Mouse (Mus musculus) cerebellum, adult 2 months (tissue): ENCODE data around the gene Vtcn1. TPM values are rescaled to one million over a fixed set of nuclear protein-coding genes. Genes with fewer than 3 reads are reported as not detected.

ENCODE experiments used
- DNase-seq, 2 experiments: peaks; one replicate each; pipeline ENCODE4 v3.0.0; 2021
- H3K27ac ChIP-seq: fragments of 200-500 bp; 2 replicates; pipeline ENCODE4 v1.5.1; 2012; ENCODE audit warnings: low read length, control low read depth, inconsistent platforms; ENCODE audit not compliant: insufficient read depth
- H3K27me3 ChIP-seq: fragments of 200-500 bp; 2 replicates; pipeline ENCODE4 v1.6.1; 2012; ENCODE audit warnings: inconsistent platforms, mild to moderate bottlenecking, low read length, moderate library complexity; ENCODE audit not compliant: control insufficient read depth, insufficient read depth
- H3K4me1 ChIP-seq: fragments of 200-500 bp; 2 replicates; pipeline ENCODE4 v1.6.1; 2011; ENCODE audit warnings: low read length; ENCODE audit not compliant: control insufficient read depth, insufficient read depth
- H3K4me3 ChIP-seq: fragments of 200-500 bp; replicated peaks from 2 replicates; pipeline ENCODE3; 2011; ENCODE audit warnings: mild to moderate bottlenecking, low read depth, low read length, control low read depth; ENCODE audit not compliant: insufficient read depth
- CTCF ChIP-seq: fragments of 200-500 bp; IDR thresholded peaks from 2 replicates; pipeline ENCODE4 v1.5.1; 2011; ENCODE audit warnings: low read depth, mild to moderate bottlenecking, control low read depth, low read length, moderate library complexity, borderline replicate concordance; ENCODE audit not compliant: insufficient read depth
- POLR2A ChIP-seq: fragments of 200-500 bp; IDR thresholded peaks from 2 replicates; pipeline ENCODE4 v1.6.1; 2011; ENCODE audit warnings: low read length, control low read depth, borderline replicate concordance; ENCODE audit not compliant: insufficient read depth
- WGBS: fragments of 180-500 bp; shearing (Covaris S2); methylation state at CpG from one replicate; pipeline ENCODE4 v1.1.7; 2018; 5-methylcytosine and 5-hydroxymethylcytosine counted together
- polyA plus RNA-seq: library from polyadenylated mRNA; depleted of rRNA; stranded (reverse); fragments of >200 nt; gene quantifications from 2 replicates; pipeline ENCODE4 v1.2.3, GENCODE M21; 2012

The Vtcn1 gene
- polyA plus RNA-seq, 1 experiment, result 0.03 TPM

GRCm38 (mm10) chr3:100821276-100821675 lies 4.0 kb upstream of the Vtcn1 start:
- Histone ChIP-seq H3K4me3 (no peak overlapping the region), H3K27ac (no peak overlapping the region), H3K27me3 (no peaks in the 10 kb centered on the region), H3K4me1 (no peaks in the 10 kb centered on the region)
- 65% methylated on average over 2 of the region's 2 CpGs for WGBS
- no peak for DNase-seq
- TF ChIP-seq CTCF (no peak; the same call in 1 of the 2 replicates), POLR2A (no peak)

GRCm38 (mm10) chr3:100843784-100844183 lies 18.5 kb downstream of the Vtcn1 start:
- Histone ChIP-seq H3K4me3 (no peak overlapping the region), H3K27ac (no peak overlapping the region), H3K4me1 (no peaks in the 10 kb centered on the region), H3K27me3 (no peaks in the 10 kb centered on the region)
- TF ChIP-seq CTCF (no peak), POLR2A (no peak)
- no peak for DNase-seq
- WGBS, result 22% methylated on average over 3 of the region's 3 CpGs

- no peak for DNase-seq
- H3K27me3 ChIP-seq, result no peaks in the 10 kb centered on the region
- no peak overlapping the region for H3K4me3 ChIP-seq
- 74% methylated on average over 5 of the region's 5 CpGs for WGBS
- no peak for TF ChIP-seq CTCF
- no peak for TF ChIP-seq POLR2A
- H3K4me1 ChIP-seq, result no peaks in the 10 kb centered on the region
- no peak overlapping the region for H3K27ac ChIP-seq
Observed at GRCm38 (mm10) chr3:100844366-100844765, 19.1 kb downstream of the Vtcn1 start.

- no peak for DNase-seq
- no peaks in the 10 kb centered on the region; the same call in 1 of the 2 replicates for H3K27me3 ChIP-seq
- TF ChIP-seq CTCF (no peak), POLR2A (no peak)
- WGBS, result 88% methylated on average over 7 of the region's 7 CpGs
- H3K4me3 ChIP-seq, result no peak overlapping the region
- no peak overlapping the region for H3K27ac ChIP-seq
- H3K4me1 ChIP-seq, result no peaks in the 10 kb centered on the region
Observed at GRCm38 (mm10) chr3:100848348-100848747, 23.1 kb downstream of the Vtcn1 start.

- TF ChIP-seq CTCF, result no peak
- TF ChIP-seq POLR2A, result no peak
- WGBS, result 37% methylated on average over 6 of the region's 6 CpGs
- H3K27ac ChIP-seq, result no peak overlapping the region
- no peaks in the 10 kb centered on the region; the same call in 1 of the 2 replicates for H3K27me3 ChIP-seq
- DNase-seq, result peak; percentile 14 to 32
- H3K4me3 ChIP-seq, result no peak overlapping the region
- no peaks in the 10 kb centered on the region for H3K4me1 ChIP-seq
Observed at GRCm38 (mm10) chr3:100850468-100850867, 25.2 kb downstream of the Vtcn1 start.

GRCm38 (mm10) chr3:100856050-100856815 lies 31.0 kb downstream of the Vtcn1 start:
- peaks cover 3% of the 10 kb centered on the region; the same call in 1 of the 2 replicates for H3K4me1 ChIP-seq
- 76% methylated on average over 9 of the region's 9 CpGs for WGBS
- DNase-seq, result no peak
- no peak overlapping the region for H3K27ac ChIP-seq
- TF ChIP-seq POLR2A, result no peak
- no peak for TF ChIP-seq CTCF
- H3K4me3 ChIP-seq, result no peak overlapping the region
- H3K27me3 ChIP-seq, result no peaks in the 10 kb centered on the region; the same call in 1 of the 2 replicates

GRCm38 (mm10) chr3:100857139-100857538 lies 31.9 kb downstream of the Vtcn1 start:
- H3K27me3 ChIP-seq, result no peaks in the 10 kb centered on the region; the same call in 1 of the 2 replicates
- DNase-seq, result no peak
- H3K4me1 ChIP-seq, result peaks cover 3% of the 10 kb centered on the region; the same call in 1 of the 2 replicates
- no peak overlapping the region for H3K27ac ChIP-seq
- no peak overlapping the region for H3K4me3 ChIP-seq
- TF ChIP-seq POLR2A (no peak), CTCF (no peak)
- 95% methylated on average over 5 of the region's 5 CpGs for WGBS

GRCm38 (mm10) chr3:100858334-100859002 lies 33.2 kb downstream of the Vtcn1 start:
- H3K4me3 ChIP-seq, result no peak overlapping the region
- no peak for TF ChIP-seq CTCF
- no peak for TF ChIP-seq POLR2A
- H3K4me1 ChIP-seq, result peaks cover 3% of the 10 kb centered on the region; the same call in 1 of the 2 replicates
- peak in 1 of 2 experiments; percentile 31 for DNase-seq
- no peak overlapping the region for H3K27ac ChIP-seq
- 14% methylated on average over 5 of the region's 5 CpGs for WGBS
- no peaks in the 10 kb centered on the region for H3K27me3 ChIP-seq
